Mouse (Mus musculus) spleen, adult 2 months (tissue): ENCODE measurements around the gene Gm20716. TPM values are rescaled to one million over a fixed set of nuclear protein-coding genes. Genes with fewer than 3 reads are reported as not detected.

Source experiments
- DNase-seq, 2 experiments: peaks; one replicate each; pipeline versions ENCODE4 v3.0.0 to v3.0.0-alpha.2; 2012 to 2021; ENCODE audit warnings: low spot score in 2 of 2, low read depth in 1 of 2
- H3K27ac ChIP-seq: fragments of 200-500 bp; 2 replicates; pipeline ENCODE4 v1.5.1; 2012; ENCODE audit warnings: low read length, inconsistent platforms; ENCODE audit not compliant: insufficient read depth
- H3K27me3 ChIP-seq: fragments of 200-500 bp; 2 replicates; pipeline ENCODE4 v1.6.1; 2012; ENCODE audit warnings: mild to moderate bottlenecking, moderate library complexity, low read length, inconsistent platforms; ENCODE audit not compliant: control insufficient read depth, insufficient read depth
- H3K36me3 ChIP-seq: fragments of 200-500 bp; 2 replicates; pipeline ENCODE4 v1.6.1; 2012; ENCODE audit warnings: mild to moderate bottlenecking, low read length, inconsistent platforms; ENCODE audit not compliant: control insufficient read depth, insufficient read depth
- H3K4me1 ChIP-seq: fragments of 200-500 bp; 2 replicates; pipeline ENCODE4 v1.6.1; 2011; ENCODE audit warnings: inconsistent platforms; ENCODE audit not compliant: control insufficient read depth, insufficient read depth, insufficient read length
- H3K4me3 ChIP-seq: fragments of 200-500 bp; 2 replicates; pipeline ENCODE4 v1.5.1; 2011; ENCODE audit warnings: mild to moderate bottlenecking, inconsistent platforms; ENCODE audit not compliant: insufficient read depth, insufficient read length; ENCODE audit errors: extremely low read depth
- CTCF ChIP-seq: fragments of 200-500 bp; IDR thresholded peaks from 2 replicates; pipeline ENCODE4 v1.5.1; 2011; ENCODE audit warnings: mild to moderate bottlenecking, inconsistent platforms; ENCODE audit not compliant: insufficient read depth, insufficient read length, insufficient replicate concordance; ENCODE audit errors: extremely low read depth
- POLR2A ChIP-seq: fragments of 200-500 bp; IDR thresholded peaks from 2 replicates; pipeline ENCODE4 v1.6.1; 2011; ENCODE audit warnings: low read depth, low read length, inconsistent platforms
- WGBS: fragments of 180-500 bp; shearing (Covaris S2); methylation state at CpG from one replicate; pipeline ENCODE4 v1.1.7; 2018; 5-methylcytosine and 5-hydroxymethylcytosine counted together
- polyA plus RNA-seq: library from polyadenylated mRNA; depleted of rRNA; stranded (reverse); fragments of >200 nt; gene quantifications from 2 replicates; pipeline ENCODE4 v1.2.3, GENCODE M21; 2012

Gene Gm20716
- polyA plus RNA-seq, 1 experiment = 1.1 TPM

DNA sequence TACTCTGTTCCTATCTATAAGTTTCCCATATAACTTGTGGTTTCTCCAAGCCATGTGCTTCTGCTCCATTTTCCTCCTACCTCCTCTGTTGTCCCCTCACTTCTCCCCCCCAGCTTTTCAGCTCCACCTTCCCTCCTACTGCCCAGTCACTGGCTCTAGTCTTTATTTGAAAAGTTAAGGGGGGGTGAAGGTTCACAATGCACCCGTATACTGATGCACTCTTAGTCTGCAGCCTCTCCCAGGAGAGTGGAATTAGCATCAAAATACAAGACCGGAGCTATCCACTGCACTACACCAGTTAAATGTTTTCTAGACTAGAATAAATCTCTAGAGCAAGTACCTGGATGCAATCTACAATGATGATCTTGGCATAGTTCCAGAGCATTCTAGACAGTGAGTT lies 34.4 kb downstream of the Gm20716 start:
- 86% methylated on average over 2 of the region's 2 CpGs for WGBS
- Histone ChIP-seq H3K27me3 (no peaks in the 10 kb centered on the region), H3K27ac (no peak overlapping the region), H3K36me3 (peaks cover 11% of the 10 kb centered on the region), H3K4me1 (peaks cover 15% of the 10 kb centered on the region), H3K4me3 (no peak overlapping the region)
- TF ChIP-seq POLR2A = no peak
- no peak for TF ChIP-seq CTCF
- DNase-seq = no peak

DNA sequence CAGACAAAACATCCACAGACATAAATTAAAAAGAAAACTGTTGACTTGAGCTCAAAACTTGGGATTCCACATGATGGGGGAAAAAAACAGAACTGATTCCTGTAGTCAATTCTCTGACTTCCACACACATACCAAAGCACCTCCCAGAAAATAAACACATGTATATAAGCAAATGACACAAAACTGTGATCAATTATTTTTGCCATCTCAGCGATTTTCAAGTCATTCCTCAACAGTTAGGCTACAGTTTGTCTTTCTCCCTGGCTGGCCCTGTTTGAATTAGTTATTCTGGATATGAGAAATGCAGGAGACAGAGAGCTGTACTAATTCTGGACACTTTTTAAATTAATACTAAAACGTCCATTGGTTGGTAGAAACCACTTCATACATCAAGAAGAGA lies 36.5 kb downstream of the Gm20716 start:
- H3K27me3 ChIP-seq = no peaks in the 10 kb centered on the region
- TF ChIP-seq CTCF (no peak), POLR2A (no peak)
- DNase-seq = no peak
- WGBS = 63% methylated on average over 2 of the region's 2 CpGs
- H3K36me3 ChIP-seq = peaks cover 11% of the 10 kb centered on the region
- no peak overlapping the region for H3K27ac ChIP-seq
- no peak overlapping the region for H3K4me3 ChIP-seq
- peaks cover 9% of the 10 kb centered on the region for H3K4me1 ChIP-seq

DNA sequence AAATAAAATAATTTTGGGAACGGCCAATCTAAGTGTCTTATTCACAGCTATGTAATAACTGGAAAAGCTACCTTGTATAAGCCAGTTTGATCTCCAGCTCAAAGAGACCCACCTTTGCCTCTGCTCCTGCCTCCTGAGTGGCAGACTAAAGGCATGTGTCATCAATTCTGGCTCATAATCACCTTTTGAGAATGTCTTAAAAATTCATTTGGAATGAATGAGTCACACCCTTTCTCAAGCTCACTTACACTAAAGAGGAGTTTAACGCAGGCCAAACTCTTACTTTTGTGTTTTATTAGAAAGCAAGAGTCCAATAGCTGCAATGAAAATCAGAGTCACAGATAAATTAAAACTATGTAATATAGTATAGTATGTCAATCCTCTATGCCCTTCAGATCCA lies 38.3 kb downstream of the Gm20716 start:
- DNase-seq = no peak
- no peak overlapping the region for H3K27ac ChIP-seq
- no peaks in the 10 kb centered on the region for H3K27me3 ChIP-seq
- H3K36me3 ChIP-seq = peaks cover 10% of the 10 kb centered on the region
- WGBS = 95% methylated on average over 2 of the region's 2 CpGs
- H3K4me1 ChIP-seq = peaks cover 3% of the 10 kb centered on the region
- TF ChIP-seq POLR2A = no peak
- TF ChIP-seq CTCF = no peak
- H3K4me3 ChIP-seq = no peak overlapping the region

DNA sequence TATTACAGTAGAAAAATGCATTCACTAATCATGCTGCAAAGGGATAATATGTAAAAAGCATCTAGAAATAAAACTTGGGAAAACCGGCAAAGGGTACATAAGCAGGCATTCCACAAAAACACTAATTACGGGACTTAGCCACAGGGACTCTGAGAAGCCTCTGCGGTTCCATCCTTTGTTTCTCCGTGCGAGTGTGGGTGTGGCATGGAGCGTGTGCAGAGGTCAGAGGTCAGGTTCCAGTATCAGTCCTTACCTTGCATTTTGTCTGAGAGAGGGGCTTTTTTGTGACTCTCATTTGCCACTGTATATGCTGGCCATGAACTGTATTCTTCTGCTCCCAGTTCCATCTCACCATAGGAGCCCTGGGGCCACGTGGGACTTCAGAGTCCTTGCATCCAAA lies 54.2 kb downstream of the Gm20716 start:
- no peak for TF ChIP-seq POLR2A
- no peak for TF ChIP-seq CTCF
- H3K27ac ChIP-seq = no peak overlapping the region
- no peak for DNase-seq
- H3K4me1 ChIP-seq = no peaks in the 10 kb centered on the region
- WGBS = 89% methylated on average over 7 of the region's 7 CpGs
- no peaks in the 10 kb centered on the region for H3K27me3 ChIP-seq
- no peak overlapping the region for H3K4me3 ChIP-seq
- H3K36me3 ChIP-seq = no peaks in the 10 kb centered on the region; the same call in 1 of the 2 replicates

DNA sequence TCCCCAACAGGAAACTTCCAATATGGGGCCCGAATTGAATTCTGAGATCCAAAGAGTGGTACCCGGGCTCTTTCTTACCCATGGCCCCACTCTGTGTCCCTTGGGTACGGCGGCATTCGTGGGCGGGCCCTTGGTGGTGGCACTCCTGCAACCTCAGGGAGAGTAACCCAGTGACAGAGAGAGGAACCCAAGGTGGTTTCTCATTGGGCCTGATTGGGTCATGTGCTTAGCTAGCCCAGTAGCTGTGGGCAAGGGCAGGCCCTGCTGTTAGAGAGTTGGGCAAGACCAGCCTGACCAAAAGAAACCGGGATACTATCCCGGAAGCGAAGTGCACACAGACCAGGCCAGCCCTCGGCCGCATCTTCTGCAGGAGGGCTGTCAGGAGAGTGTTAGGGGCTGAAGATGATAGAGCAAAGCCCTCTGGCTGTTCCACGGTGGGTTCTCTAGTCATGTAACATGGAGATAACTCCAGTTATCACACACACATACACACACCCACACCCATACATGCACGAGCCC lies 59.9 kb downstream of the Gm20716 start:
- TF ChIP-seq POLR2A (no peak), CTCF (no peak)
- Histone ChIP-seq H3K27me3 (no peaks in the 10 kb centered on the region), H3K27ac (no peak overlapping the region), H3K4me3 (peak overlapping the region; percentile 47; the same call in 1 of the 2 replicates), H3K4me1 (no peaks in the 10 kb centered on the region; the same call in 1 of the 2 replicates), H3K36me3 (no peaks in the 10 kb centered on the region)
- WGBS = 4% methylated on average over 13 of the region's 13 CpGs
- peak; percentile 26 to 67 for DNase-seq

DNA sequence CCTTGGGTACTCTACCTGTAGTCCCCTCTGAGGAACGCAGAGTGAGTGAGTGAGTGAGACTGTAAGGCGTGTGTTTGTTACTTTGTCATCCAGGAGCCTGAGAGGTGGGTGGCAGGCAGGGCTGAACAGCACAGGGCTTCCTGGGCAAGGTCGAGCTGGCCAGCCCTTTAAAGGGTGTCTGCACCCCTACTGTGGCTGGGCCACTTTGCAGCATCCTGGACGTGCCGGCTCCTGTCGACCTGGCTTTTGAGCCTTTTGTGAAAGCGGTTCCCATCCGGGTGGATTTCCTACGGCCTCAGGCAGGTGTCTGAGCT lies 60.4 kb downstream of the Gm20716 start:
- Histone ChIP-seq H3K36me3 (no peaks in the 10 kb centered on the region), H3K27me3 (no peaks in the 10 kb centered on the region), H3K27ac (no peak overlapping the region), H3K4me1 (no peaks in the 10 kb centered on the region; the same call in 1 of the 2 replicates), H3K4me3 (peak overlapping the region; percentile 40; the same call in 1 of the 2 replicates)
- TF ChIP-seq CTCF (no peak), POLR2A (no peak)
- 15% methylated on average over 9 of the region's 9 CpGs for WGBS
- DNase-seq = no peak

DNA sequence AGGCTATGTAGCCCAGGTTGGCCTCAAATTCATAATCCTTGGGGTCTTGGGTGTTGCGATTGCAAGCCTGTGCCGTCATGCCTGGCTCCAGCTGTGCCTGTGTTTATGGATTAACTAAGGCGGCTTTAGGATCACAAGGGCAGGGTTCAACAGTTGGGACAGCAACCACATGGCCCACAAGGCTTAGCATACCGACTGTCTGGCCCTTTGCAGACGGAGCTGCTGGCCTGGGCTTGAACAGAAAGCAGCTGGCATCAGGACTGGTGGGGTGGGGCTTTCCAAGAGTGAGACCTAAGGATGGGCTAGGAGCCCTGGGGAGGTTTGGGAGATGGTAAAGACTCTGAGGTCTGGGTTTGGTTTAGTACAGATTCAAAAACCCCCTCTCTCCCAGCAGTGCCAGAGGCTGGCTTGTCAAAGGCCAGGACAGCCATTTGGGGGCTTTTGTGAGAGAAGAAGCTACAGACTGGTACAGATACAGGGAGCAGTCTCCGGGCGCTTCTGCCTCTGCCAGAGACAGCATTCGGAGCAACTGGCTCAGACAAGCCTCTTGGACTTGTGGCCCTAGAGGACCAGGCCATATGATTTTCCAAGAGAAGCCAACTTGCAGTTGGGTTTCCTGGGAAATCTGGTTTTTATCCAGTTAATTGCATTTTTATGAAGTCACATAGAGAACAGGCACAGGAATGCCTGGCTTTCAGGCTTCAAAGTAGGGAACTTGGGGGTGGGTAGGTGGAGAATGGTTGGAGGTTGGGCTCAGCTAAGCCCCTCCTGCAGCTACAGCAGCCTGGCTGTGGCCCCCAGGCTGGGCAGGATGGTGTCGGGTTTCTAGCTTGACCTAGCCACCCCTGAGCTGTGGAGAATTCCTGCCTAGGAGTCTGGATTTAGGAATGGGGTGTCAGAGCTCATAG lies 61.0 kb downstream of the Gm20716 start:
- TF ChIP-seq POLR2A = no peak
- no peak for TF ChIP-seq CTCF
- no peaks in the 10 kb centered on the region for H3K36me3 ChIP-seq
- H3K4me1 ChIP-seq = no peaks in the 10 kb centered on the region; the same call in 1 of the 2 replicates
- H3K27me3 ChIP-seq = no peaks in the 10 kb centered on the region
- 87% methylated on average over 9 of the region's 9 CpGs for WGBS
- H3K4me3 ChIP-seq = no peak overlapping the region
- DNase-seq = no peak
- no peak overlapping the region for H3K27ac ChIP-seq
